Mouse (Mus musculus) B cell, adult 62 days (primary cell): ENCODE results near the gene Slc46a3. TPM values are rescaled to one million over a fixed set of nuclear protein-coding genes. Genes with fewer than 3 reads are reported as not detected.

Experiments used
- total RNA-seq: library from RNA; stranded (reverse); gene quantifications from 4 replicates; pipeline ENCODE4 v1.2.4, GENCODE M21; 2023

The Slc46a3 gene
- total RNA-seq, result 20.0 to 23.6 TPM (median 20.9 TPM) in 4 replicates

DNA sequence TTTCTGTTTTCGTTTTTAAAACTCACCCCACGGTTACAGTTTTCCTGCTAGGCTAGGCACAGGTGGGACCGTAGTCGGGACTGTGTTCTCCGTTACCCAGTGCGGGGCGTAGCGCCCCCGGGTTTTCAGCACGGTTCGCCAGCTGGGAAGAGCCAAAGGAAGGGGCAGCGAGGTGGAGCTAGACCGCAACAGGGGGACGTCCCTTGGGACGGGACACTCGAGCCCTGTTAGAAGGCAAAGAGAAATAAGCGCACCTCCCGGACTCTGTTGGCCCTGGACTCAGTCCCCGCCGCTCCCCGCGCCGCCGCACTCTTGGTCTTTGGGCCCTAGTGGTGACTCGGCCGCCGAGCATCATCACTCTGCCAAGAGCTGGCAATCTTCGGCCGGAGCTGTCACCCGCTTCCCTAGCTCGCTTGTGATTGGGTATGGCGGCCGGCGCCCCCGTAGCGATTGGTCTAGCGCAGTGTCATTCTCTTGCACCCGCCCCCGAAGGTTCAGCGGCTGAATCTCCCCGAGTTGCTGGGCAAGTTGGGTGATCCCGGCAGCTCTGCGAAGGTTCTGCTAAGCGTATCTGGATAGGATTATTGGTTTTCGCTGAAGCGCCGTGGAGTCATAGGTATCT is at the start of gene Slc46a3:
Gene Slc46a3 (minus strand): TSS at position 361 of the 622 bp plus-strand sequence.

GRCm38 (mm10) chr5:147860449-147861261 is 34.0 kb downstream of the Slc46a3 start, which contains the start of gene Pomp:
Pomp (plus strand) TSS chr5:147860461.

Other genes with a start within 250 kb of the Slc46a3 start
- not detected in 4 replicates for gene Flt1, start 168.8 kb downstream of the Slc46a3 start, total RNA-seq
- 57.6 to 86.9 TPM (median 64.8 TPM) in 4 replicates for gene Pomp, start 34.4 kb downstream of the Slc46a3 start, total RNA-seq
- gene Mtus2, start 62.5 kb upstream of the Slc46a3 start, total RNA-seq, result 0.31 to 2.1 TPM (median 0.79 TPM) in 3 of 4 replicates, not detected in the other